Mouse (Mus musculus) hindbrain, embryonic 11.5 days (tissue): ENCODE data around the gene Hyls1. TPM values are rescaled to one million over a fixed set of nuclear protein-coding genes. Genes with fewer than 3 reads are reported as not detected.
A peak's percentile ranks its signal among the peaks of the same experiment; 100 is the strongest.

ENCODE experiments used
- ATAC-seq: fragments of 200-750 bp; cut with Nextera tagmentation; 2 replicates; pipeline ENCODE4 v1.8.0; 2017; ENCODE audit warnings: mild to moderate bottlenecking, moderate TSS enrichment, moderate library complexity; ENCODE audit not compliant: low FRiP score
- DNase-seq: peaks from one replicate; pipeline ENCODE4 v3.0.0-alpha.2; 2015; ENCODE audit warnings: low spot score
- H3K27ac ChIP-seq: fragments of 300-500 bp; sonication (generic); 2 replicates; pipeline ENCODE4 v1.5.1; 2014; ENCODE audit warnings: mild to moderate bottlenecking, low read depth, low read length
- H3K27me3 ChIP-seq: fragments of 300-500 bp; sonication (generic); 2 replicates; pipeline ENCODE4 v1.6.1; 2014; ENCODE audit warnings: mild to moderate bottlenecking, low read length, moderate library complexity, mixed read lengths; ENCODE audit not compliant: control insufficient read depth, insufficient read depth
- H3K36me3 ChIP-seq: fragments of 300-500 bp; sonication (generic); 2 replicates; pipeline ENCODE4 v1.6.1; 2014; ENCODE audit warnings: mild to moderate bottlenecking, low read length, moderate library complexity, mixed read lengths; ENCODE audit not compliant: control insufficient read depth, insufficient read depth
- H3K4me1 ChIP-seq: fragments of 300-500 bp; sonication (generic); replicated peaks from 2 replicates; pipeline ENCODE4 v1.6.1; 2014; ENCODE audit warnings: low read length, mixed read lengths; ENCODE audit not compliant: control insufficient read depth, insufficient read depth
- H3K4me2 ChIP-seq: fragments of 300-500 bp; sonication (generic); replicated peaks from 2 replicates; pipeline ENCODE4 v1.6.1; 2014; ENCODE audit warnings: mild to moderate bottlenecking, low read depth, low read length
- H3K4me3 ChIP-seq: fragments of 300-500 bp; sonication (generic); 2 replicates; pipeline ENCODE4 v1.5.1; 2014; ENCODE audit warnings: low read depth, low read length
- H3K9ac ChIP-seq: fragments of 300-500 bp; sonication (generic); 2 replicates; pipeline ENCODE4 v1.6.1; 2014; ENCODE audit warnings: low read depth, low read length
- H3K9me3 ChIP-seq: fragments of 300-500 bp; sonication (generic); 2 replicates; pipeline ENCODE4 v1.6.1; 2016; ENCODE audit warnings: low read length; ENCODE audit not compliant: control insufficient read depth
- WGBS: fragments of 180-500 bp; shearing (Covaris S2); extraction: QIAGEN DNeasy Blood & Tissue Kit; methylation state at CpG from one replicate; pipeline ENCODE4 v1.1.7; 2014; 5-methylcytosine and 5-hydroxymethylcytosine counted together
- polyA plus RNA-seq: library from polyadenylated mRNA; unstranded; fragments of >200 nt; fragmentation: Nextera tagmentation; extraction: Ambion mirVana; gene quantifications from 2 replicates; pipeline ENCODE4 v1.2.1, GENCODE M21; 2014

Hyls1 gene
- polyA plus RNA-seq, 1 experiment from 2014 or later, result 32.4 TPM

GRCm38 (mm10) chr9:35522821-35523515, 47.2 kb downstream of the Hyls1 start:
- no peak overlapping the region for H3K27ac ChIP-seq
- no peak overlapping the region for H3K9ac ChIP-seq
- no peak for DNase-seq
- 79% methylated on average over 1 of the region's 1 CpGs for WGBS
- no peak overlapping the region for H3K4me2 ChIP-seq
- H3K4me3 ChIP-seq, result no peak overlapping the region
- 0 out of 2 replicates have a peak, but pooled peaks have one; percentile 4 for ATAC-seq
- no peaks in the 10 kb centered on the region for H3K9me3 ChIP-seq
- H3K4me1 ChIP-seq, result 0 out of 2 replicates have a peak, but pooled peaks cover 2% of the 10 kb centered on the region
- no peaks in the 10 kb centered on the region for H3K27me3 ChIP-seq
- H3K36me3 ChIP-seq, result no peaks in the 10 kb centered on the region

- no peaks in the 10 kb centered on the region for H3K9me3 ChIP-seq
- no peak overlapping the region for H3K4me3 ChIP-seq
- no peaks in the 10 kb centered on the region for H3K36me3 ChIP-seq
- no peak overlapping the region for H3K4me2 ChIP-seq
- DNase-seq (no peak), ATAC-seq (no peak)
- no peak overlapping the region for H3K9ac ChIP-seq
- WGBS, result 81% methylated on average over 2 of the region's 2 CpGs
- H3K27me3 ChIP-seq, result no peaks in the 10 kb centered on the region
- no peak overlapping the region for H3K27ac ChIP-seq
- 0 out of 2 replicates have a peak, but pooled peaks cover 2% of the 10 kb centered on the region for H3K4me1 ChIP-seq
Observed at GRCm38 (mm10) chr9:35522241-35522640, 48.0 kb downstream of the Hyls1 start.

GRCm38 (mm10) chr9:35520631-35521348, 49.4 kb downstream of the Hyls1 start:
- no peaks in the 10 kb centered on the region for H3K36me3 ChIP-seq
- ATAC-seq, result no peak
- H3K9me3 ChIP-seq, result no peaks in the 10 kb centered on the region
- DNase-seq, result no peak
- no peak overlapping the region for H3K27ac ChIP-seq
- H3K9ac ChIP-seq, result no peak overlapping the region
- H3K4me3 ChIP-seq, result no peak overlapping the region
- 0 out of 2 replicates have a peak, but pooled peaks cover 2% of the 10 kb centered on the region for H3K4me1 ChIP-seq
- WGBS, result 85% methylated on average over 6 of the region's 6 CpGs
- H3K4me2 ChIP-seq, result no peak overlapping the region
- no peaks in the 10 kb centered on the region for H3K27me3 ChIP-seq

GRCm38 (mm10) chr9:35518169-35518568, 52.0 kb downstream of the Hyls1 start, which contains the start of gene Gm1113:
Gene Gm1113 (minus strand): TSS chr9:35518269.
- ATAC-seq, result no peak
- no peak within 1 kb of the TSS for H3K4me3 ChIP-seq
- 87% methylated on average over 3 of the region's 3 CpGs for WGBS
- H3K36me3 ChIP-seq, result no peaks in the 10 kb centered on the region
- no peaks in the 10 kb centered on the region for H3K9me3 ChIP-seq
- no peaks in the 10 kb centered on the region for H3K27me3 ChIP-seq
- no peak within 1 kb of the TSS for H3K27ac ChIP-seq
- no peak for DNase-seq
- no peak within 1 kb of the TSS for H3K4me2 ChIP-seq
- H3K4me1 ChIP-seq, result no peaks in the 10 kb centered on the region
- H3K9ac ChIP-seq, result no peak within 1 kb of the TSS

GRCm38 (mm10) chr9:35516711-35517110, 53.5 kb downstream of the Hyls1 start:
- Histone ChIP-seq H3K4me3 (no peak overlapping the region), H3K27me3 (no peaks in the 10 kb centered on the region), H3K9me3 (no peaks in the 10 kb centered on the region), H3K27ac (no peak overlapping the region), H3K4me2 (no peak overlapping the region), H3K9ac (no peak overlapping the region), H3K36me3 (no peaks in the 10 kb centered on the region), H3K4me1 (no peaks in the 10 kb centered on the region)
- ATAC-seq, result no peak
- DNase-seq, result no peak
- 97% methylated on average over 15 of the region's 16 CpGs for WGBS

- DNase-seq, result no peak
- H3K9me3 ChIP-seq, result no peaks in the 10 kb centered on the region
- no peak overlapping the region for H3K4me3 ChIP-seq
- no peak overlapping the region for H3K9ac ChIP-seq
- H3K27me3 ChIP-seq, result no peaks in the 10 kb centered on the region
- no peak overlapping the region for H3K27ac ChIP-seq
- ATAC-seq, result no peak
- H3K4me2 ChIP-seq, result no peak overlapping the region
- 92% methylated on average over 5 of the region's 5 CpGs for WGBS
- H3K36me3 ChIP-seq, result no peaks in the 10 kb centered on the region
- H3K4me1 ChIP-seq, result no peaks in the 10 kb centered on the region
Observed at GRCm38 (mm10) chr9:35516182-35516581, 54.0 kb downstream of the Hyls1 start.

- H3K9ac ChIP-seq, result no peak overlapping the region
- no peak for ATAC-seq
- H3K27ac ChIP-seq, result no peak overlapping the region
- WGBS, result 86% methylated on average over 4 of the region's 4 CpGs
- H3K27me3 ChIP-seq, result no peaks in the 10 kb centered on the region
- H3K4me2 ChIP-seq, result no peak overlapping the region
- no peaks in the 10 kb centered on the region for H3K4me1 ChIP-seq
- no peak overlapping the region for H3K4me3 ChIP-seq
- DNase-seq, result no peak
- H3K9me3 ChIP-seq, result no peaks in the 10 kb centered on the region
- no peaks in the 10 kb centered on the region for H3K36me3 ChIP-seq
Observed at GRCm38 (mm10) chr9:35513900-35514299, 56.3 kb downstream of the Hyls1 start.
